Mouse (Mus musculus) lung, postnatal 0 days (tissue): ENCODE data around the gene Cldn18. TPM values are rescaled to one million over a fixed set of nuclear protein-coding genes. Genes with fewer than 3 reads are reported as not detected.

Experiments used
- ATAC-seq: fragments of 200-750 bp; cut with Nextera tagmentation; 2 replicates; pipeline ENCODE4 v1.8.0; 2017; ENCODE audit warnings: moderate library complexity
- DNase-seq: peaks from one replicate; pipeline ENCODE4 v3.0.0-alpha.2; 2016; ENCODE audit warnings: low spot score
- H3K27ac ChIP-seq: fragments of 300-500 bp; sonication (generic); 2 replicates; pipeline ENCODE4 v1.5.1; 2014; ENCODE audit warnings: antibody characterized with exemption, mild to moderate bottlenecking, low read length, mixed read lengths
- H3K27me3 ChIP-seq: fragments of 300-500 bp; sonication (generic); replicated peaks from 2 replicates; pipeline ENCODE4 v1.6.1; 2014; ENCODE audit warnings: low read length, mixed read lengths; ENCODE audit not compliant: insufficient read depth
- H3K36me3 ChIP-seq: fragments of 300-500 bp; sonication (generic); 2 replicates; pipeline ENCODE4 v1.6.1; 2014; ENCODE audit warnings: low read length, mixed read lengths; ENCODE audit not compliant: insufficient read depth
- H3K4me1 ChIP-seq: fragments of 300-500 bp; sonication (generic); 2 replicates; pipeline ENCODE4 v1.6.1; 2014; ENCODE audit warnings: antibody characterized with exemption, low read depth, low read length, mixed read lengths; ENCODE audit not compliant: insufficient read depth
- H3K4me2 ChIP-seq: fragments of 300-500 bp; sonication (generic); replicated peaks from 2 replicates; pipeline ENCODE4 v1.6.1; 2014; ENCODE audit warnings: low read depth, mild to moderate bottlenecking, low read length, moderate library complexity, mixed read lengths
- H3K4me3 ChIP-seq: fragments of 300-500 bp; sonication (generic); 2 replicates; pipeline ENCODE4 v1.5.1; 2014; ENCODE audit warnings: low read depth, low read length
- H3K9ac ChIP-seq: fragments of 300-500 bp; sonication (generic); replicated peaks from 2 replicates; pipeline ENCODE4 v1.6.1; 2014; ENCODE audit warnings: low read depth, mild to moderate bottlenecking
- H3K9me3 ChIP-seq: fragments of 300-500 bp; sonication (generic); 2 replicates; pipeline ENCODE4 v1.6.1; 2016; ENCODE audit warnings: low read length, mixed read lengths
- CTCF ChIP-seq: IDR thresholded peaks from 2 replicates; pipeline ENCODE4 v1.5.1; 2016; ENCODE audit warnings: antibody characterized with exemption, mild to moderate bottlenecking
- EP300 ChIP-seq: IDR thresholded peaks from 2 replicates; pipeline ENCODE4 v1.6.1; 2016; ENCODE audit warnings: antibody characterized with exemption, mild to moderate bottlenecking, control low read depth
- WGBS: fragments of 180-500 bp; shearing (Covaris S2); extraction: QIAGEN DNeasy Blood & Tissue Kit; methylation state at CpG from one replicate; pipeline ENCODE4 v1.1.7; 2014; 5-methylcytosine and 5-hydroxymethylcytosine counted together
- polyA plus RNA-seq: library from polyadenylated mRNA; unstranded; fragments of >200 nt; fragmentation: Nextera tagmentation; extraction: Ambion mirVana; gene quantifications from 2 replicates; pipeline ENCODE4 v1.2.1, GENCODE M21; 2015

Cldn18 gene
- polyA plus RNA-seq, 1 experiment from 2014 or later = 1,066 TPM

GRCm38 (mm10) chr9:99675714-99676113 lies 41.4 kb downstream of the Cldn18 start:
- Histone ChIP-seq H3K27ac (no peak overlapping the region), H3K4me1 (no peaks in the 10 kb centered on the region), H3K9me3 (no peaks in the 10 kb centered on the region), H3K4me3 (no peak overlapping the region), H3K36me3 (no peaks in the 10 kb centered on the region), H3K4me2 (no peak overlapping the region), H3K27me3 (no peaks in the 10 kb centered on the region), H3K9ac (no peak overlapping the region)
- WGBS = 85% methylated on average over 3 of the region's 3 CpGs
- DNase-seq (no peak), ATAC-seq (no peak)
- no peak for TF ChIP-seq EP300
- no peak for TF ChIP-seq CTCF

GRCm38 (mm10) chr9:99671603-99672002 lies 45.5 kb downstream of the Cldn18 start:
- no peak for ATAC-seq
- TF ChIP-seq EP300 (no peak), CTCF (peak; percentile 66)
- no peak overlapping the region for H3K4me3 ChIP-seq
- 30% methylated on average over 2 of the region's 2 CpGs for WGBS
- peak; percentile 41 for DNase-seq
- H3K9me3 ChIP-seq = no peaks in the 10 kb centered on the region
- H3K4me1 ChIP-seq = no peaks in the 10 kb centered on the region
- no peak overlapping the region for H3K4me2 ChIP-seq
- H3K9ac ChIP-seq = no peak overlapping the region
- H3K27ac ChIP-seq = no peak overlapping the region
- no peaks in the 10 kb centered on the region for H3K27me3 ChIP-seq
- no peaks in the 10 kb centered on the region; the same call in 1 of the 2 replicates for H3K36me3 ChIP-seq

GRCm38 (mm10) chr9:99667596-99667995 lies 49.5 kb downstream of the Cldn18 start:
- DNase-seq (no peak), ATAC-seq (no peak)
- H3K9me3 ChIP-seq = no peaks in the 10 kb centered on the region
- no peak overlapping the region for H3K4me2 ChIP-seq
- no peaks in the 10 kb centered on the region for H3K27me3 ChIP-seq
- H3K4me3 ChIP-seq = no peak overlapping the region
- no peaks in the 10 kb centered on the region; the same call in 1 of the 2 replicates for H3K36me3 ChIP-seq
- H3K4me1 ChIP-seq = no peaks in the 10 kb centered on the region
- H3K27ac ChIP-seq = no peak overlapping the region
- H3K9ac ChIP-seq = no peak overlapping the region
- no peak for TF ChIP-seq EP300
- no peak for TF ChIP-seq CTCF
- 66% methylated on average over 8 of the region's 8 CpGs for WGBS

GRCm38 (mm10) chr9:99662887-99663286 lies 54.2 kb downstream of the Cldn18 start:
- Histone ChIP-seq H3K27me3 (no peaks in the 10 kb centered on the region), H3K4me1 (no peaks in the 10 kb centered on the region), H3K4me2 (no peak overlapping the region), H3K9me3 (no peaks in the 10 kb centered on the region), H3K36me3 (no peaks in the 10 kb centered on the region), H3K9ac (no peak overlapping the region), H3K4me3 (no peak overlapping the region), H3K27ac (no peak overlapping the region)
- DNase-seq (no peak), ATAC-seq (no peak)
- 86% methylated on average over 10 of the region's 10 CpGs for WGBS
- no peak for TF ChIP-seq EP300
- no peak for TF ChIP-seq CTCF

GRCm38 (mm10) chr9:99662406-99662805 lies 54.7 kb downstream of the Cldn18 start:
- Histone ChIP-seq H3K36me3 (no peaks in the 10 kb centered on the region), H3K9me3 (no peaks in the 10 kb centered on the region), H3K27ac (no peak overlapping the region), H3K4me3 (no peak overlapping the region), H3K4me1 (no peaks in the 10 kb centered on the region), H3K4me2 (peak overlapping the region; percentile 35), H3K9ac (no peak overlapping the region), H3K27me3 (no peaks in the 10 kb centered on the region)
- ATAC-seq (peak; percentile 28; the same call in 1 of the 2 replicates), DNase-seq (peak; percentile 80)
- 31% methylated on average over 7 of the region's 7 CpGs for WGBS
- TF ChIP-seq CTCF (peak; percentile 87), EP300 (no peak)

- Histone ChIP-seq H3K4me1 (no peaks in the 10 kb centered on the region), H3K4me3 (no peak overlapping the region), H3K9ac (no peak overlapping the region), H3K27me3 (no peaks in the 10 kb centered on the region), H3K4me2 (no peak overlapping the region; the same call in 1 of the 2 replicates), H3K36me3 (no peaks in the 10 kb centered on the region), H3K27ac (no peak overlapping the region), H3K9me3 (no peaks in the 10 kb centered on the region)
- WGBS = 69% methylated on average over 16 of the region's 16 CpGs
- DNase-seq (no peak), ATAC-seq (no peak)
- TF ChIP-seq CTCF (0 out of 2 replicates have a peak, but pooled peaks have one; percentile 2), EP300 (no peak)
These were observed 55.4 kb downstream of the Cldn18 start for GRCm38 (mm10) chr9:99661606-99662166.
